Mouse (Mus musculus) layer of hippocampus, postnatal 36 days (tissue): ENCODE measurements around the gene Tmem217. TPM values are rescaled to one million over a fixed set of nuclear protein-coding genes. Genes with fewer than 3 reads are reported as not detected.
"Not testable (repeated sequence)": the region's sequence is repeated elsewhere in the genome, so short reads cannot be mapped to it uniquely, and the experiment has no call there.

Experiments used
- DNase-seq, 2 experiments: peaks; one replicate each; pipeline ENCODE4 v3.0.0; 2022
- total RNA-seq, 2 experiments: library from RNA; stranded (reverse); gene quantifications; 2 replicates each; pipeline ENCODE4 v1.2.3; 2021

Tmem217 gene
- total RNA-seq, 2 experiments from 2014 or later, result not detected

DNA sequence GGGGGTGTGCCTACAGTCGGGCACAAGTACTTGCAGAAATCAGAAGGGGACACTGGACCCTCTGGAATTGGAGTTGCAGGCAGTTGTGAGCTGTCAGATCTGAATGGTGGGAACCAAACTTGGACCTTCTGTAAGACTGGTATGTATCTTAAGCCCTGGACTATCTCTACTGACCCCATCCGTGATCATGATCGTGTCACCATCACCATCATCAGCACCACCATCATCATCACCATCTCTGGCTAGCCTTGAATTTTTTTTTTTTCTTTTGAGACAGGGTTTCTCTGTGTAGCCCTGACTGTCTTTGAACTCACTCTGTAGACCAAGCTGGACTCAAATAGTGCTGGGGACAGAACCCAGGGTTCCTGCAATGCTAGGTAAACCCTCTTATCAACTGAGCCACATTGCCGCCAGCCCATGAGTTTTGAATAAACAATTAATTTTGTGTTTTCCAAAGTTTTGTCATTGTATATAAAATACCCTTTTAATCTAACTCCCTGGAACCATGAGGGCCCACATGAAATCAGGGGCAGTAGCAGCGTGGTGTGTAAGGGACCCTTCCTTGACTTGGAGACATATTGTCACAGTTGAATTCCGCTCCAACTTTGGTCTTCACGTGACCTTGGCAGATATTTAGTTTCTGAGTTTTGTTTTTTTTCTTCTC lies 50.0 kb downstream of the Tmem217 start:
- no peak for DNase-seq

DNA sequence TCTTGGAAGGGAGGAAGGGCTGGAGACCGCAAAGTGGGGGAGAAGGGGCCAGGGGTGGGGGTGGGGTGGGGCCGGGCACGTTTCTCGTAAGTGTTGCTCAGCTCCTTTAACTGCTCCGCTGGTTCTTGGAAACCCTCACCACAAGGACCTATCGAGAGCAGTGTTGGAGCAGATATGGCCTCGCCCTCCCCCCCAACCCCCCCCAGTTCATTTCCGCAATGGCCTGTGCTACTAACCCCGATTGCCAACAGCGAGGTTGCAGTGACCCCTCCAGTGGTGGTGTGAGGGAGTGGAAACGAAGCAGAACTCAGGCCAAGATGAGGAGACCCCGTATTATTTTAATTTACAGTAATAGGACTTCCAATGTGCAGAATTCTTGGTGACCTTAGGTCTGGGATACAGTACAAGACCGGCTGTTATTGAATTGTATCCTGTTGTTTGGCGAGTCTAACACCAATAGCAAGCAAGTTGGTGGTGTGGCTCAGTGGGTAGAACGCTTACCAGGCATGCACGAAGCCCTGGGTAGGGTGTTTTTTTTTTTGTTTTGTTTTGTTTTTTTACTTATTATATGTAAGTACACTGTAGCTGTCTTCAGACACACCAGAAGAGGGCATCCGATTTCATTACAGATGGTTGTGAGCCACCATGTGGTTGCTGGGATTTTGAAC lies 51.2 kb downstream of the Tmem217 start:
- no peak for DNase-seq

DNA sequence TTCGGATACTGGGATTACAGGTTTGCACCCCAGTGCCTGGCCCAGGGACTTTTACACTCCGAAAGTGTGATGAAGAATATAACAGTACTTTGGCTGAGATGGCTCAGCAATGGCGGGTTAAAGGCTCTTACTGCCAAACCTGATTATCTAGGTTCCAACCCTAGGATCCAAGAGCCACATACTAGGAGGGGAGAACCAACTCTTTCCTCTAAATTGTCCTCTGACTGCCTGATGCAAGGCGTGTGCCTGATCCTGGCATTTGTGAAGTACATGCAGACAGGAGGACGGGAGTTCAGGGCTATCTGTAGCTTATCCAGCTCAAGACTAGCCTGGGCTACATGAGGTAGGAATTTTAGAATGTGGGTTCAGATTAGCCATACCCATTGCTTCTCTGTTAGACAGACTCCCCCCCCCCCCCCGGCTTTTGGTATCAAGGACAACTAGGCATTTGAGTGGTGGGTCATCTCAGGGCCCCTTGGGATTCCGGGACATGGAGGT lies 51.9 kb downstream of the Tmem217 start:
- DNase-seq, result no peak

DNA sequence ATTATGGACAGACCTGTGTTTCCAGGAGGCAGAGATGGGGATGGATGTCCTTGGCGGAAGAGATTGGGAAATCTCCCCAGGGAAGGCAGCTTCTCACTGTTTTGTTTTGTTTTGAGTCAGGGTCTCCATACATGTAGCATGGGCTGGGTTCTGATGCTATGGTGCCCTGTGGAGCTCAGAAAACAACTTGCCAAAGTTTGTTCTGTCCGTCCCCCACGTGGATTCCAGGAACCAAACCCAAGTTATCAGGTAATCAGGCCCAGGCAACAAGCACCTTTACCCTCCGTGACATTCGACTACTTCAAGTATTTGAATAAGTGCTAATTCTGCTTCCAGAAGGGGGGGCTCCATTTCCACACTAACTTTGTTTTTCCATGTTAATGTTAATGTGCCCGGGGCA lies 52.7 kb downstream of the Tmem217 start:
- DNase-seq, result no peak

DNA sequence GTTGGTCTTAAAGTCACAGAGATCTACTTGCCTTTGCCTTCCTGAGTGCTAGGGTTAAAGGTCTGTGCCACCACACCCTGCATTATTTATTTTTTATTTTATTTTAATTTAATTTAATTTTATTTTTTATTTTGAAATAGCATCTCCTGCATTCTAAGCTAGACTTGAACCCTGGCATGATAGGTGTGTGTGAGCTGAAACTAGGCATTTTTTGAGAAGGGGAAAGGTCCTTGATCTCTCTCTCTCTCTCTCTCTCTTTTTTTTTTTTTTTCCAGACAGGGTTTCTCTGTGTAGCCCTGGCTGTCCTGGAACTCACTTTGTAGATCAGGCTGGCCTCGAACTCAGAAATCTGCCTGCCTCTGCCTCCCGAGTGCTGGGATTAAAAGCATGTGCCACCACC lies 53.2 kb downstream of the Tmem217 start:
- not testable (repeated sequence) for DNase-seq

DNA sequence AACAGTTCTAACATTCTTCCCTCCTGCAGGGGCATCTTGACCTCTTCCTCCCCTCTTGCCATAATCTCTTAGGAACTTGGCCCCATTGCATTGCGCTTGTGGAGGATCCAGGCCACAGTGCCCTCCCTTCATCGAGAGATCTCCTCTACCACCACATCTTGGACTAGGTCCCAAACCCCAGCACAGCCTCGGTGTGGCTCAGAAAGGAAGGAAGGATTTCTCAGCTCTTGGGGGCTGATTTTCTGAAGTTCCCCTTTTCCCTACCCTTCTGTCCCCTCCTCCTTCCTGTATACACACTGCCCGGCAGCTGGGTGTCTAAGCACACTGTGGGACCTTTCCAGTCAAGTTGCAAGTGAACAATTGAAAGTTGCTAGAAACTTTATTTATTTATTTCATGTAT lies 54.2 kb downstream of the Tmem217 start:
- peak in 1 of 2 experiments; percentile 12 for DNase-seq

DNA sequence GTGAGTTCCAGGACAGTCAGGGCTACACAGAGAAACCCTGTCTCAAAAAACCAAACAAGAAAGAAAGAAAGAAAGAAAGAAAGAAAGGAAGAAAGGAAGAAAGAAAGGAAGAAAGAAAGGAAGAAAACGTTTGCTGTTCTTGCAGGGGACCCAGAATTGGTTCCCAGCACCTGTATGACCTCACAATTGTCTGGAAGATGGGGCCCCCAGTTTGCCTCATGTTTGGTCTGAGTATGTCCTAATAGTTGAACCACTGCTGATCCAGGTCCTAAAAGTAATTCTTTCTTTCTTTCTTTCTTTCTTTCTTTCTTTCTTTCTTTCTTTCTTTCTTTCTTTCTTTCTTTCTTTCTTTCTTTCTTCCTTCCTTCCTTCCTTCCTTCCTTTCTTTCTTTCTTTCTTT lies 54.7 kb downstream of the Tmem217 start:
- not testable (repeated sequence) for DNase-seq

DNA sequence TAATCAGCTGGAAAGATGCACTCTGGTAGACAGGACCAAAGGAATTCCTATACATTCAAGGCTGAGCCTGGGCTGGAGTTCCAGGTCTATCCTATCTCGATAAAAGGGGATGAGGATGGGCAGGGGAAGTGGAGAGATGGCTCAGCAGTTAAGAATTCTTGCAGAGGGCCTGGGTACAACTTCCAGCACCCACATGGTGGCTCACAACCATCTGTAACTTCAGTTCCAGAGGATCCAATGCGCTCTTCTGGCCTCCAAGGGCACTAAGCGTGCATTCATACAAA lies 55.2 kb downstream of the Tmem217 start:
- no peak for DNase-seq

DNA sequence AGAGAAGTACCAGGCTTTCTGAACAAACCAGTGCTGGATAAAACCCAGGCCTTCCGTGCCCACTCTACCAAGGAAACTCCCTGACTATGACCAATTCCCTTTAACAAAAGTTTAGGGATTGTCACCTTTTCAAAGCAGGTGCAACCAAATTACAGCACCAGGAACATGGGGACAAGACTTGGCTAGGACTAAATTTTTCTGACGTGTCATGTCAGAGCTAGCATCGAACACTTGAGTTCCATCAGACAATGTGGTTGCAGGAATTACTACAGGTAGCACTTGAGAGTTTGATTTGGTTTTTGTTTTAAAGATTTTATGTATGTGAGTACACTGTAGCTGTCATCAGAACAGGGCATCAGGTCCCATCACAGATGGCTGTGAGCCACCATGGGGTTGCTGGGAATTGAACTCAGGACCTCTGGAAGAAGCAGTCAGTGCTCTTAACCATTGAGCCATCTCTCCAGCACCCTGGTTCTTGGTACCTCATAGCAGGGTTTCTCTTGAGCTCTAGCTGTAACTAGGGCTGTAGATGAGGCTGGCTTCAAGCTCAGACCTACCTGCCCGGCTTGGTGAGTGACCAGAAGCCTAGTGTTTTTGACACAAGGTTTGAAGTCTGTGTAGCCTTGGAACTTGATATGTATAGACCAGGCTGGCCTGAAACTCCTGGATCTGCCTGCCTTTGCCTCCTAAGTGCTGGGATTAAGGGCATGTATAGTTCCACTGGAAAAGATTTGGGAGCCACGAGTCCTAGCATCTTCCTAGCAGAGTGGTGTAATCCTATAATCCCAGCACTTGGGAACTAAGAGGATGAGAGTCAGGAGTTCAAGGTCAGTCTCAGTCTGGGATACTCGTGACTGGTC lies 55.7 kb downstream of the Tmem217 start:
- DNase-seq, result no peak

DNA sequence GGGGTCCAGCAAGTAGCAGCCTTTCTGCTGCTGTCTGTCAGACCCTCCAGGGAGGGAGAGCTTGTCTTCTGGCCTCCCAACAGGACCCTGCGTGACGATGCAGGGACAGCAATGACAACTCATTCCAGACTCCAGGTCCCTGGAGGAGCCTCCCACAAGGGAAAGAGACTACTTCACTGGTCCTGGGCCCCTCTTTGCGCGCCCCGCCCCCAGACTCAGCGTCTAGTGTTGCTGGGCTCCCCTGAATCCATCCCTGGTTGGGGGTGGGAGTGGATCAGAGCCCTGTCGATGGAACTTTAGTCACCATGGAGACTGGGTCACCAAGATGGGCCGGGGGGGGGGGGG lies 57.5 kb downstream of the Tmem217 start:
- DNase-seq, result no peak

DNA sequence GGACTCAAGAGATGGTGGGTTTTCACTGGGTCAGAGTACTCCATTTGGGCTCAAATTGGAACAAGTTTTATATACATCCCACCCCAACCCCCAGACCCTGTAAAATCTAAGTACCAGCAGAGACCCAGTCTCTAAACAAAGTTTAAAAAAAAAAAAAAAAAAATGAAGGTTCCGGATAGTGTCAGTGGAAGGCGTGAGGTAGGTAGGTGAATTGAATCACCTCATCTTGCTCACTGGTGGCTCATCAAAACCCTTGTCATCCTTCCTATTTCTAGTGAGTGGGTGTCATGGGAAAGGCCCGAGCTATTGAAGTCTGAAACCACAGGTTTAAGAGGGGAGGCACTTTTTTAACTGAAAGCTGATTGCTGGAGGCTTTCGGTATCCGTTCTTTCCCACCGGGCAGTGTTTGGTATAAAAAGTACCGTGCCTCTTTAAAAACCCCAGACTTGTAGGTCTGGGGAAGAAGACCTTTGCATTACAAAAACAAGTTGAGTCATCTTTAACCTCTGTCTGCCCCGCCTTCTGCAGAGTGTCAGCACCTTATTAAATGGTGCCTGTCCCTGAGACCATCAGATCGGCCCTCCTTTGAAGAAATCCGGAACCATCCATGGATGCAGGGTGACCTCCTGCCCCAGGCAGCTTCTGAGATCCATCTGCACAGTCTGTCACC lies 58.0 kb downstream of the Tmem217 start:
- DNase-seq, result no peak

DNA sequence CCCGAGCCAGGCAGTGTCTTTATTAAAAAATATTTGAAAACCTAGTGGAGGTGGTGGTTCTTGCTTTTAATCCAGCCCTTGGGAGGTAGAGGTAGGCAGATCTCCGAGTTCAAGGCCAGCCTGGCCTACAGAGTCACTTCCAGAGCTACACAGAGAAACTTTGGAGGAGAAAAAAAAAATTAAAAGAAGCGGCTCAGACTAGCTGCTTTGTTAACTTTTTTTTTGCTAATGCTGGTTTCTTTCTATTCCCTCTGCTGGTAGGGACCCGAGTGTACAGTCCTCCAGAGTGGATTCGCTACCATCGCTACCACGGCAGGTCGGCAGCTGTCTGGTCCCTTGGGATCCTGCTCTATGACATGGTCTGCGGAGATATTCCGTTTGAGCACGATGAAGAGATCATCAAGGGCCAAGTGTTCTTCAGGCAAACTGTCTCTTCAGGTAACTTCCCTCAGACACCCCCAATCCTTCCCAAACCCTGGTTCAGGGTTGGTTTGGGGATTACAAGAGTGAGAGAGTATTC lies 58.7 kb downstream of the Tmem217 start:
- no peak for DNase-seq

DNA sequence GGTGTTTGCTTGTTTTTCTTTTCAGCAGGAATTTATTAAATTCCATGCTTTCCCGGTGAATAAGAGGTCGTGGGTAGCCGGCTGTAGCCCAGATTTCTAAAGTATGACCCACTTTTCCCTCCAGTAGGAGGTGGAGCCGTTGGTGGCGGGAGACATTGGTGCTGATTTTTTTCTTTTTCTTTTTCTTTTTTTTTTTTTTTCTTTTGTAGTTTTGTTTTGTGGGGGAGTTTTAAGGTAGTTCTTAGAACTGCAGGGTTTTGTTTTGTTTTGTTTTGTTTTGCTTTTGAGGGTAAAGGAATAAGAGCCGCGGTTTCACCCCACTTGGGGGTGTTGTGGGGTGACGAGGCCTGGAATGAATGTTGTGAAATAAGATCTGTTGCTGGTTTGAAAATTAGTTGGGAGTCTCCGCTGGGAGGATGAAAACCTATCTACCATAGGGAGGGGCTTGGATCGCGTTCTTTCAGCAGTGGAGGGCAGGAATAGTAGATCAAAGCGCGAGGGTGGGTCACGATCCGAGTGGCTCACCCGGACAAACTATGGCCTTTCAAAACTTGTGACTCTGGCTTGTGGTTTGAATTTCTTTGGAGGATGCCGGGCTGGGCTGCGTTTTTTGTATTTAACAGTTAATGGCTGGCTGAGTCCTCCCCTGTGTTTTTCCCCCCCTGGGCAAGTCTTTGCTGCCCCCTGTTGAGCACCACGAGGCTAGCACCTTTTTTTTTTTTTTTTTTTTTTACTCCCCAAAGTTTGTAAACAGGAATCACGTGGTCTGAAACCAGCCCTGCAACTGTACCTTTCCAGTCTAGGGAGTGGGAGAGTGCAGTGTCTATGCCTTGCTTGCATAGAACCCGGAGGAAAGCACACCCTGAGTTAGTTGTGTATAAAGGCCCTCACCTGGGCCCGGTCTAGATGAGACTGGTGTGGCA lies 59.7 kb downstream of the Tmem217 start:
- DNase-seq, result peak; percentile 34 to 55

DNA sequence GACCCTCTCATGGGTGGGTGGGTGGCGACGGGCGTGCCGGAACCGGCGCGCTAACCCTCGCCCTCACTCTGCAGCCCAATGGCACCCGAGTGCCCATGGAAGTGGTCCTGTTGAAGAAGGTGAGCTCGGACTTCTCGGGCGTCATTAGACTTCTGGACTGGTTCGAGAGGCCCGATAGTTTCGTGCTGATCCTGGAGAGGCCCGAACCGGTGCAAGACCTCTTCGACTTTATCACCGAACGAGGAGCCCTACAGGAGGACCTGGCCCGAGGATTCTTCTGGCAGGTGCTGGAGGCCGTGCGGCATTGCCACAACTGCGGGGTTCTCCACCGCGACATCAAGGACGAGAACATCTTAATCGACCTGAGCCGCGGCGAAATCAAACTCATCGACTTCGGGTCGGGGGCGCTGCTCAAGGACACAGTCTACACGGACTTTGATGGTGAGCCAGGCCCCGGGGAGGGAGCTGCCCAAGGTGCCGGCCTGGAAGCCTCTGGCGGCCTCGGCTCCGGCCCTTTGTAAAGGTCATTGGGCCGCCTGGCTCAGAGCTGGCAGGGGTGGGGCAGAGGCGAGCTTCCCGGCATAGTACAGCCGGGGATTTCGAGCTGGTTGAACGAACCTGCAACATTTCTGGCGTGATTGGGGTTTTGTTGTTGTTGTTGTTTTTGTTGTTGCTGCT lies 60.5 kb downstream of the Tmem217 start:
- peak; percentile 14 to 18 for DNase-seq

DNA sequence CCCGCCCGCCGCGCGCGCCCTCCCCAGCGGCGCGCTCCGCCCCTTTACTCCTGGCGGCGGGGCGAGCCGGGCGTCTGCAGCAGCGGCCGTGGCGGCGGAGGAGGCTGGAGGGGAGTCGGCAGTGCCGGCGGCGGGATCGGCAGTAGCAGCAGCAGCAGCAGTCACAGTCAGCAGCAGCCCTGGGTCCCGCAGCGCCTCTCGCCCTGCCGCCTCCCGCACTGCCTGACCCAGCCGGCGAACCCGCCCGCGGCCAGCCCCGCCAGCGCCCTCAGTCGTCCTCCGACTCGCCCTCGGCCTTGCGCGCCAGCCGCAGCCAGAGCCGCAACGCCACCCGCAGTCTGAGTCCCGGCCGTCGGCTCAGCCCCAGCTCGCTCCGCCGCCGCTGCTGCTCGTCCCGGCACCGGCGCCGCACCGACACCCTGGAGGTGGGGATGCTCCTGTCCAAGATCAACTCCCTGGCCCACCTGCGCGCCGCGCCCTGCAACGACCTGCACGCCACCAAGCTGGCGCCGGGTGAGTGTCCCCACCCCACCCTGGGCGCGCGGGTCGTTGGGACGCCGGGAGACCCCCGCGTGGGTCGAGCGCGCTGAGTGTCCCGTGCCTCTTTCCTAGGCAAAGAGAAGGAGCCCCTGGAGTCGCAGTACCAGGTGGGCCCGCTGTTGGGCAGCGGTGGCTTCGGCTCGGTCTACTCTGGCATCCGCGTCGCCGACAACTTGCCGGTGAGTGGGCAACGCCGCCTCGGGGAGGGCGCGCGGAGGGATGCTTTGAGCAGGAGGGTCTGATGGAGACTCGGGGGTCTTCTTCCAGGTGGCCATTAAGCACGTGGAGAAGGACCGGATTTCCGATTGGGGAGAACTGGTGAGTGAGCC lies 61.2 kb downstream of the Tmem217 start, which contains the start of gene Pim1:
Pim1 (plus strand) TSS at position 41 of the 869 bp plus-strand sequence.
- DNase-seq, result no peak

DNA sequence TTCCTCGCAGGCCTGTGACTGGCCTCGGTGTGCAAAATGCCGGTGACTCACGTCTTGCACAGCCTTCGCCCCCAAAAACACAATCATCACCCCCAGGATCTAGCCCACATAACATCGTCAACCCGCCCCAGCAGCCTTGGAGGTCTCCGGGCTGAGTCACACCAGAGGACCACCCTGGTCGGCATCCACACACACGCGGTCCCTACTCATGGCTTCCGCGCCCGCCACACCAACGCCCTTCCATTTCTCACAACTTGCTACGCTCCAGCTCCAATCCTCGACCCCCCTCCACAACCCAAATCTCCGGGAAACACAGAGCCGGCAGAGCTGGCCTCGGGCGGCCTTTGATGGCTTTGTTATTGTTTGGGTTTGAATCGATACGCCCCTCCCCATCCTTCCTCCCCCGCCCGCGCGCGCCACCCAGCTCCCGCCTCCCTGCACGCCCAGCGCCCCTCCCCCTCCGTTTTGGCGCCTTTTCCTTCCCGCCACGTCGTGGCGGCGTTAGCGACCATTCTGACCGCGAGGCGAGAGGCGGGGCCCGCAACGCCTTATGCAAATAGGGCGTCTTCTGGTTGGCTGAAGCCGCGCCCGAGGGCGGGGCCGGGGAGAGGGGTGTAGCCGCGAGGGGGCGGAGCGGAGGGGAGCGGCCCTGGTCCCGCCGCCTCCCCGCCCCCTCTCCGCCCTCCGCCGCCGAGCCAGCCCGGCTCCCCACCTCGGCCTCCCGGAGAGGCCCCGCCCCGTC lies 62.0 kb downstream of the Tmem217 start:
- peak; percentile 90 to 93 for DNase-seq

DNA sequence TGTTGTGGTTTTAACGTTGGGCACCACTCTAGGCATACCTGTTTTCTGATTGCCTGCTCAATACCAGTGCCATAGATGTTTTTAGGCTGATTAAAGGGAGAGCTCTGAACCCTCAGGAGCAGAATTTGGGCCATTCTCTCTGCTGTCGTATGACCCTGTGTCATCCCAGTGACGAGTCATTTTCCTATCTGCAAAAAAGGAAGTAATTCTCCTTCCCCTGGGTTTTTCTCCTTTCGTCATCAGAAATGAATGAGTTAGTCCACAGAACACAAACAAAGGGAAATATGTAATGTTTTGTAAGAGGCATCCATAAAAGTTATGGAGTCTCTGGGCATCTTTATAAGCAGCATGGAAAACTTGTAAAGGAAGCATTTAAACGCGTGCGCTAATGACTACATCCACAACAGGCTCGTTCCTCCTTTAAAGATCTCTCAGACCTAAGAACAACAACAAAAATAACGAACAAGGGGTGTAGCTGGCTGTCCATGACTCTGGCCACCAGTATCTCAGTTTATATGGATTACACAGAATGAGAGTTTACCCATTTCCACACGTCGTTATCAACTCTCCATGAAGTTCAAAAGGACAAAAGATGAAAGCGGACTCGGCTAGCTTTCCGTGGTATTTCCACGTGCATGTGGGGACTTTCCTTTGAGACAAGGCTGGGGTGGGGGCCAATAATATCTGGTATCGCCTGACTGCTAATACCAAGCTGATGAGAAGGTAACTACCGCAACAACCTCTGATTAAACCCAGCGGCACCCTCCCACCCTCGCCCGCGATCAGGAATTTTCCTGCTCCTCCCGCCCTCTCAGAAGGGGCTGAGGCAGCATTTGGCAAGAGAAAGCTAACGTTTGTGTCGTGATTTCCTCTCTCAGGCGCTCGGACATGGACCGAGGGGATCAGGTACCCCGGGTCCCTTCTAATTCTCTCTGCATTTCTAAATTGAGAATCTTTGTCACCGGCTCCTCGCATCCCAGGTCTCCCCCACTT lies 62.9 kb downstream of the Tmem217 start:
- DNase-seq, result peak in 1 of 2 experiments; percentile 6
